Mouse (Mus musculus): ENCODE data around the gene Tex261. TPM values are rescaled to one million over a fixed set of nuclear protein-coding genes. Genes with fewer than 3 reads are reported as not detected.
"Not testable (repeated sequence)": the region's sequence is repeated elsewhere in the genome, so short reads cannot be mapped to it uniquely, and the experiment has no call there.

The Tex261 gene
- polyA plus RNA-seq, 1 experiment, result 2.7 TPM

GRCm38 (mm10) chr6:83794760-83795296 is 19.2 kb upstream of the Tex261 start, which contains the start of gene Nagk:
Nagk (plus strand) TSS chr6:83794982.
- Histone ChIP-seq H3K9me3 (ENCODE audit: control insufficient read depth, low read length) (peaks cover 3% of the 10 kb centered on the region), H3K27me3 (ENCODE audit: control insufficient read depth) (peaks cover 13% of the 10 kb centered on the region), H3K4me1 (ENCODE audit: control insufficient read depth) (peaks cover 19% of the 10 kb centered on the region), H3K36me3 (ENCODE audit: control insufficient read depth) (no peaks in the 10 kb centered on the region; the same call in 1 of the 2 replicates), H3K4me3 (replicated peaks) (peak within 1 kb of the TSS; percentile 72)
- no peak for TF ChIP-seq TAL1 (IDR thresholded peaks at IDR 0.05; ENCODE audit: low read length)
- TF ChIP-seq GATA1 (IDR thresholded peaks at IDR 0.05; ENCODE audit: low read length), result no peak

GRCm38 (mm10) chr6:83791251-83791890 is 15.8 kb upstream of the Tex261 start:
- Histone ChIP-seq H3K9me3 (ENCODE audit: control insufficient read depth, low read length) (peaks cover 3% of the 10 kb centered on the region), H3K36me3 (ENCODE audit: control insufficient read depth) (no peaks in the 10 kb centered on the region), H3K27me3 (ENCODE audit: control insufficient read depth) (peaks cover 8% of the 10 kb centered on the region), H3K4me3 (replicated peaks) (no peak overlapping the region), H3K4me1 (ENCODE audit: control insufficient read depth) (peaks cover 19% of the 10 kb centered on the region)
- TF ChIP-seq TAL1 (IDR thresholded peaks at IDR 0.05; ENCODE audit: low read length) (no peak), GATA1 (IDR thresholded peaks at IDR 0.05; ENCODE audit: low read length) (no peak)

GRCm38 (mm10) chr6:83790533-83790932 is 14.9 kb upstream of the Tex261 start:
- H3K4me1 ChIP-seq (ENCODE audit: control insufficient read depth), result peaks cover 17% of the 10 kb centered on the region
- H3K4me3 ChIP-seq (replicated peaks), result not testable (repeated sequence)

GRCm38 (mm10) chr6:83788554-83788953 is 12.9 kb upstream of the Tex261 start:
- Histone ChIP-seq H3K4me1 (ENCODE audit: control insufficient read depth) (no peaks in the 10 kb centered on the region), H3K9me3 (ENCODE audit: control insufficient read depth, low read length) (peaks cover 3% of the 10 kb centered on the region)
- TF ChIP-seq TAL1 (IDR thresholded peaks at IDR 0.05; ENCODE audit: low read length) (no peak), GATA1 (IDR thresholded peaks at IDR 0.05; ENCODE audit: low read length) (no peak)

More at GRCm38 (mm10) chr6:83790533-83790932, 14.9 kb upstream of the Tex261 start:
- not testable (repeated sequence) for H3K36me3 ChIP-seq (ENCODE audit: control insufficient read depth); H3K27me3 ChIP-seq (ENCODE audit: control insufficient read depth); H3K9me3 ChIP-seq (ENCODE audit: control insufficient read depth, low read length)

GRCm38 (mm10) chr6:83786426-83786825 is 10.8 kb upstream of the Tex261 start:
- no peaks in the 10 kb centered on the region for H3K4me1 ChIP-seq (ENCODE audit: control insufficient read depth)
- H3K9me3 ChIP-seq (ENCODE audit: control insufficient read depth, low read length), result peaks cover 3% of the 10 kb centered on the region
- no peaks in the 10 kb centered on the region for H3K36me3 ChIP-seq (ENCODE audit: control insufficient read depth)
- no peak overlapping the region for H3K4me3 ChIP-seq (replicated peaks)
- TF ChIP-seq TAL1 (IDR thresholded peaks at IDR 0.05; ENCODE audit: low read length) (no peak), GATA1 (IDR thresholded peaks at IDR 0.05; ENCODE audit: low read length) (no peak)
- H3K27me3 ChIP-seq (ENCODE audit: control insufficient read depth), result no peaks in the 10 kb centered on the region

More at GRCm38 (mm10) chr6:83788554-83788953, 12.9 kb upstream of the Tex261 start:
- H3K36me3 ChIP-seq (ENCODE audit: control insufficient read depth), result no peaks in the 10 kb centered on the region
- no peaks in the 10 kb centered on the region for H3K27me3 ChIP-seq (ENCODE audit: control insufficient read depth)
- H3K4me3 ChIP-seq (replicated peaks), result no peak overlapping the region

GRCm38 (mm10) chr6:83779026-83779425 is 3.4 kb upstream of the Tex261 start:
- H3K4me1 ChIP-seq (ENCODE audit: control insufficient read depth), result peaks cover 26% of the 10 kb centered on the region
- H3K27me3 ChIP-seq (ENCODE audit: control insufficient read depth), result no peaks in the 10 kb centered on the region
- 0 out of 2 replicates have a peak, but pooled peaks cover 1% of the 10 kb centered on the region for H3K36me3 ChIP-seq (ENCODE audit: control insufficient read depth)
- H3K9me3 ChIP-seq (ENCODE audit: control insufficient read depth, low read length), result no peaks in the 10 kb centered on the region
- TF ChIP-seq TAL1 (IDR thresholded peaks at IDR 0.05; ENCODE audit: low read length) (no peak), GATA1 (IDR thresholded peaks at IDR 0.05; ENCODE audit: low read length) (no peak)
- H3K4me3 ChIP-seq (replicated peaks), result no peak overlapping the region

GRCm38 (mm10) chr6:83778306-83778705 is 2.7 kb upstream of the Tex261 start:
- H3K36me3 ChIP-seq (ENCODE audit: control insufficient read depth), result peaks cover 7% of the 10 kb centered on the region
- TF ChIP-seq TAL1 (IDR thresholded peaks at IDR 0.05; ENCODE audit: low read length) (no peak), GATA1 (IDR thresholded peaks at IDR 0.05; ENCODE audit: low read length) (no peak)
- H3K4me1 ChIP-seq (ENCODE audit: control insufficient read depth), result peaks cover 32% of the 10 kb centered on the region
- H3K27me3 ChIP-seq (ENCODE audit: control insufficient read depth), result no peaks in the 10 kb centered on the region
- H3K4me3 ChIP-seq (replicated peaks), result no peak overlapping the region
- no peaks in the 10 kb centered on the region for H3K9me3 ChIP-seq (ENCODE audit: control insufficient read depth, low read length)

- H3K36me3 ChIP-seq (ENCODE audit: control insufficient read depth), result peaks cover 39% of the 10 kb centered on the region
- TF ChIP-seq TAL1 (IDR thresholded peaks at IDR 0.05; ENCODE audit: low read length) (no peak), GATA1 (IDR thresholded peaks at IDR 0.05; ENCODE audit: low read length) (no peak)
- H3K9me3 ChIP-seq (ENCODE audit: control insufficient read depth, low read length), result no peaks in the 10 kb centered on the region
- no peaks in the 10 kb centered on the region for H3K27me3 ChIP-seq (ENCODE audit: control insufficient read depth)
- peaks cover 34% of the 10 kb centered on the region for H3K4me1 ChIP-seq (ENCODE audit: control insufficient read depth)
- peak overlapping the region; percentile 97 for H3K4me3 ChIP-seq (replicated peaks)
Measured at GRCm38 (mm10) chr6:83774781-83775563, 641 bp downstream of the Tex261 start.

- no peaks in the 10 kb centered on the region for H3K27me3 ChIP-seq (ENCODE audit: control insufficient read depth)
- H3K9me3 ChIP-seq (ENCODE audit: control insufficient read depth, low read length), result no peaks in the 10 kb centered on the region
- H3K4me1 ChIP-seq (ENCODE audit: control insufficient read depth), result peaks cover 34% of the 10 kb centered on the region
- H3K36me3 ChIP-seq (ENCODE audit: control insufficient read depth), result peaks cover 47% of the 10 kb centered on the region
- H3K4me3 ChIP-seq (replicated peaks), result peak overlapping the region; percentile 97
- TF ChIP-seq TAL1 (IDR thresholded peaks at IDR 0.05; ENCODE audit: low read length), result no peak
- TF ChIP-seq GATA1 (IDR thresholded peaks at IDR 0.05; ENCODE audit: low read length), result no peak
Measured at GRCm38 (mm10) chr6:83774126-83774525, 1.5 kb downstream of the Tex261 start.
